Mouse (Mus musculus) stomach, postnatal 0 days (tissue): ENCODE data around the gene Pkd1l2. TPM values are rescaled to one million over a fixed set of nuclear protein-coding genes. Genes with fewer than 3 reads are reported as not detected.

Experiments used
- ATAC-seq: fragments of 200-750 bp; cut with Nextera tagmentation; 2 replicates; pipeline ENCODE4 v1.8.0; 2017; ENCODE audit not compliant: low FRiP score, low TSS enrichment
- DNase-seq: peaks from one replicate; pipeline ENCODE4 v3.0.0-alpha.2; 2016; ENCODE audit warnings: low spot score
- H3K27ac ChIP-seq: fragments of 300-500 bp; sonication (generic); replicated peaks from 2 replicates; pipeline ENCODE4 v1.5.1; 2014; ENCODE audit warnings: mild to moderate bottlenecking, control low read depth
- H3K27me3 ChIP-seq: fragments of 300-500 bp; sonication (generic); 2 replicates; pipeline ENCODE4 v1.6.1; 2014; ENCODE audit warnings: low read length; ENCODE audit not compliant: control insufficient read depth, insufficient read depth
- H3K36me3 ChIP-seq: fragments of 300-500 bp; sonication (generic); 2 replicates; pipeline ENCODE4 v1.6.1; 2014; ENCODE audit warnings: low read length, mixed read lengths; ENCODE audit not compliant: control insufficient read depth, insufficient read depth
- H3K4me1 ChIP-seq: fragments of 300-500 bp; sonication (generic); replicated peaks from 2 replicates; pipeline ENCODE4 v1.6.1; 2014; ENCODE audit warnings: antibody characterized with exemption; ENCODE audit not compliant: control insufficient read depth, insufficient read depth
- H3K4me2 ChIP-seq: fragments of 300-500 bp; sonication (generic); replicated peaks from 2 replicates; pipeline ENCODE4 v1.6.1; 2014; ENCODE audit warnings: low read depth, mild to moderate bottlenecking, control low read depth, moderate library complexity
- H3K4me3 ChIP-seq: fragments of 300-500 bp; sonication (generic); 2 replicates; pipeline ENCODE4 v1.5.1; 2014; ENCODE audit warnings: low read depth, low read length, control low read depth
- H3K9ac ChIP-seq: fragments of 300-500 bp; sonication (generic); 2 replicates; pipeline ENCODE4 v1.6.1; 2014; ENCODE audit warnings: mild to moderate bottlenecking, low read length, control low read depth, mixed read lengths
- H3K9me3 ChIP-seq: fragments of 300-500 bp; sonication (generic); 2 replicates; pipeline ENCODE4 v1.6.1; 2016; ENCODE audit warnings: low read length; ENCODE audit not compliant: control insufficient read depth
- CTCF ChIP-seq: IDR thresholded peaks from 2 replicates; pipeline ENCODE4 v1.5.1; 2016; ENCODE audit warnings: antibody characterized with exemption, low read depth, mild to moderate bottlenecking, moderate library complexity
- EP300 ChIP-seq: optimal IDR thresholded peaks from 2 replicates; pipeline ENCODE3; 2016; ENCODE audit warnings: antibody characterized with exemption
- WGBS: fragments of 180-500 bp; shearing (Covaris S2); extraction: QIAGEN DNeasy Blood & Tissue Kit; methylation state at CpG from one replicate; pipeline ENCODE4 v1.1.7; 2014; 5-methylcytosine and 5-hydroxymethylcytosine counted together
- polyA plus RNA-seq: library from polyadenylated mRNA; unstranded; fragments of >200 nt; fragmentation: Nextera tagmentation; extraction: Ambion mirVana; gene quantifications from 2 replicates; pipeline ENCODE4 v1.2.1, GENCODE M21; 2015

The Pkd1l2 gene
- polyA plus RNA-seq, 1 experiment from 2014 or later, result not detected

DNA sequence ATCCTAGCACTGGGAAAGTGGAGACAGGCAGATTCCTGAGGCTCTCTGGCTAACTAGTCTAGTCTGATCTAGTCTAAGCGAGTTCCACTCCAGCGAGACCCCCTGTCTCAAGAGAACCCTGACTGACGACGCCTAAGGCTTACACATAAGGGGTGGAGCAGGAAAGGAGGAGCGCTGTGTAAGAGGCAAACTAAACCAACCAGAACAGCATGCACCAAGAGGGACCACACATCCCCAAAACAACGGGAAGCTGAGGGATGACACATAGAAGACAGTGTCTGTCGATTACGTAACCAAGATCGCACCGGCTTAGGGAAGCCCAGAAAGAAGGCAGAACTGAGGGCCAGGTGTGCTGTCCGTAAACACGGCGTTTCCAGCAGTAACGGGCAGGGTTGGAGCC is 2.6 kb downstream of the Pkd1l2 start:
- no peaks in the 10 kb centered on the region for H3K27me3 ChIP-seq
- no peak overlapping the region for H3K9ac ChIP-seq
- ATAC-seq (no peak), DNase-seq (no peak)
- no peak overlapping the region for H3K27ac ChIP-seq
- no peaks in the 10 kb centered on the region for H3K4me1 ChIP-seq
- 84% methylated on average over 14 of the region's 14 CpGs for WGBS
- TF ChIP-seq CTCF, result no peak
- no peak for TF ChIP-seq EP300
- no peak overlapping the region for H3K4me2 ChIP-seq
- no peaks in the 10 kb centered on the region for H3K9me3 ChIP-seq
- no peak overlapping the region for H3K4me3 ChIP-seq
- no peaks in the 10 kb centered on the region for H3K36me3 ChIP-seq

DNA sequence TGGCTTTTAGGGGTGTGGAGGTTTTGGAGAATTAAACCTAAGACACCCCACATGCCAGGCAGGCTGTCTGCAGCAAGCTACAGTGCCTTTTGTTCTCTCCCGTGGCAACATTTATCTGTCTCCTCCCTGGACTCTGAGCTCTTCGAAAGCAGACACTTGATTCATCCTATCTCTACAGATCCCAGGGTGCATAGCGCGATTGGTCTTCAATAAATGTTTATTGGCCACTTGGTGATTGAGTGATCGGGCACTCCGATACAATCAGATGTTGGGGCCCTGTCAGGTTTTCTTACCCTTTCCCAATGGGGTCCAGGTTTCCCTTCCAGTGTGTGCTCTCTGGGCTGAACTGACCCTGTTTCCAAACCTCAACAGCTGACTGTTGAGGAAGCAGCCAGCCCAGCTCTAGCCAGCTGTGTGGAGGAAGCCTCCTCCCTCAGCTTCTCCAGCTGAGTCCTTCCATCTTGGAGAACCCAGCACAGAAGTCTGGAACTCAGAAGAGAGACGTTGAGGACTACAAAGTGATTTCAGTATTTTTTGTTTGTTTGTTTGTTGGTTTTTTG is 3.8 kb downstream of the Pkd1l2 start:
- Histone ChIP-seq H3K9me3 (no peaks in the 10 kb centered on the region), H3K27me3 (no peaks in the 10 kb centered on the region), H3K9ac (no peak overlapping the region), H3K4me2 (no peak overlapping the region), H3K27ac (no peak overlapping the region), H3K36me3 (no peaks in the 10 kb centered on the region), H3K4me1 (no peaks in the 10 kb centered on the region), H3K4me3 (no peak overlapping the region)
- 80% methylated on average over 7 of the region's 7 CpGs for WGBS
- DNase-seq (no peak), ATAC-seq (no peak)
- TF ChIP-seq EP300, result no peak
- no peak for TF ChIP-seq CTCF

DNA sequence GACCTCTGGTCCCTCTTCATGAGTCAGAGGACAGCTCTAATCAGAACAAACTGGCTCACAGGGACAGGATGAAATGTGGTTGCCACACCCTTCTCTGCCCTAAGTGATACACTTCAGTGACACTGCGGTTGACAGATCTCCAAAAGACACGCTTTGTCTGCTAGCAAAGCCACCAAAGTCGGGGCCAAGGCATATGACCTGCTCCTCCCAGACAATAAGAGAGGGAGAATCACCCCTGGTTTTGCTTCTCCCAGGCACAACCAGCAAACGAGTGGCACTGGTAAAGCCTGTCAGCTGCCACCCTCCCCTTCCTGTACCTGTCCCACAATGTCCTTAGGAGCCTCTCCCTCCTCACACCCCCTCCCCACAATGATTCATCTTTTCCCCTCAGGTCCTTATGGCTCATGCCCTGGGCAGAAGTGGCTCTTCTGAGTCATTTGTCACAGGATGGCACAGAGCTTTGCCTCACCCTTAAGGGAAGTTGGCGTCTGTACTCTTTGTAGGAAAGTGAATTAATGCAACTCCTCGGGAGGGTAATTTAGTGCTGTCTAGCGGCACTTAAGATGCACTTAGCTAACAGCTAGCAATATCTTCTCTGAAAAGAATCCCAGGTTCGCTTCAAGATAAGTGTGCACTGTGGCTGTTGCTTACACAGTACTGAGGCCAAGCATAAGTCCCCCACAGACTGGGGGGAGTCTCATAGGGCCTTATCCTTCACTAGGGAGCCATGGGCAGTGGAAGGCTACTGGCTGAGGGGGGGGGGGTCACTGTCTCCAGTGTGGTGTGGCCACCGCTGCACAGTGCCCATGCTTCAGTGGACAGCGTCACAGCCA is 7.7 kb downstream of the Pkd1l2 start:
- Histone ChIP-seq H3K36me3 (no peaks in the 10 kb centered on the region), H3K27me3 (no peaks in the 10 kb centered on the region), H3K4me1 (no peaks in the 10 kb centered on the region), H3K9ac (no peak overlapping the region), H3K9me3 (no peaks in the 10 kb centered on the region), H3K4me2 (no peak overlapping the region), H3K27ac (no peak overlapping the region), H3K4me3 (no peak overlapping the region)
- 0 out of 2 replicates have a peak, but pooled peaks have one; percentile 40 for ATAC-seq
- no peak for TF ChIP-seq EP300
- no peak for TF ChIP-seq CTCF
- DNase-seq, result no peak
- WGBS, result 54% methylated on average over 10 of the region's 10 CpGs

DNA sequence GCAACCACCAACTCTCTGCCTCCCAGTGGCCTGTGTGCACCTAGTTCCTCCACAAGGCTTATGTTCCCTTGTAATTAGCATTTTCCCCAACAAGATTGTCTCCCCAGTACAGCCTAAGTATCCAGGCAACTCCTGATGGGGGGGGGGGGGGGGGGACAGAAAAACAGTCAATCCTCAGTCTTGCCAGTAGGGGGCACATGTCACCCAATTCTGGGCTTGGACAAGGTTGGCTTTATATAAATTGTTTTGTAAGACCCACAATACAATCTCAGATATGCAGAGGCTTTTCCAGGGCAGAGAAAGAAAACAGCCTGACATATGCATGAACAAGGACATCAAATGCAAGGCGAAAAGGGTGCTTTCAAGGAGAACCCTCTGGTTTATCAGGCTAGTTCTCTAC is 12.5 kb downstream of the Pkd1l2 start:
- DNase-seq (peak; percentile 50), ATAC-seq (0 out of 2 replicates have a peak, but pooled peaks have one; percentile 22)
- WGBS, result 82% methylated on average over 1 of the region's 1 CpGs
- H3K4me2 ChIP-seq, result no peak overlapping the region
- H3K36me3 ChIP-seq, result no peaks in the 10 kb centered on the region
- no peaks in the 10 kb centered on the region for H3K4me1 ChIP-seq
- H3K27ac ChIP-seq, result no peak overlapping the region
- no peak overlapping the region for H3K4me3 ChIP-seq
- H3K9me3 ChIP-seq, result no peaks in the 10 kb centered on the region
- no peak overlapping the region for H3K9ac ChIP-seq
- no peaks in the 10 kb centered on the region for H3K27me3 ChIP-seq
- no peak for TF ChIP-seq EP300
- peak; percentile 76 for TF ChIP-seq CTCF

DNA sequence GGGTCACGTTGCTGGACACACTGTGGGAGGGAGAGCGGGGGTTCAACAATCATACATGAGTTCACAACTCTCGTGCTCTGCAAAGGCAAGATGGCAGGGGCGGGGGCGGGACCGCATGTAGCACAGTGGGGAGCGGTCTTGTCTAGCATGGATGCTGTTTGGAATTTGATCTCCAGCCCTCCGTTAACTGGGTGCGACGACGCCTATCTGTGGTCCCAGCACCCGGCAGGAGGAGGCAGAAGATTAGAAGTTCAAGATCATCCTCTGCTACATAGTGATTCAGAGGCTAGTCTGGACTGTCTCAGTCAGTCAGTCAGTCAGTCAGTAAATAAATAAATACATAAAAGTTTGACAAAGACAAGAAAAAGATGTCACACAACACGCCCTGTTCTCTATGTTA is 14.0 kb downstream of the Pkd1l2 start:
- Histone ChIP-seq H3K9ac (no peak overlapping the region), H3K27ac (no peak overlapping the region), H3K9me3 (no peaks in the 10 kb centered on the region), H3K4me1 (no peaks in the 10 kb centered on the region), H3K36me3 (no peaks in the 10 kb centered on the region), H3K27me3 (no peaks in the 10 kb centered on the region), H3K4me2 (no peak overlapping the region), H3K4me3 (no peak overlapping the region)
- DNase-seq (no peak), ATAC-seq (no peak)
- 71% methylated on average over 13 of the region's 13 CpGs for WGBS
- TF ChIP-seq EP300, result no peak
- TF ChIP-seq CTCF, result no peak

DNA sequence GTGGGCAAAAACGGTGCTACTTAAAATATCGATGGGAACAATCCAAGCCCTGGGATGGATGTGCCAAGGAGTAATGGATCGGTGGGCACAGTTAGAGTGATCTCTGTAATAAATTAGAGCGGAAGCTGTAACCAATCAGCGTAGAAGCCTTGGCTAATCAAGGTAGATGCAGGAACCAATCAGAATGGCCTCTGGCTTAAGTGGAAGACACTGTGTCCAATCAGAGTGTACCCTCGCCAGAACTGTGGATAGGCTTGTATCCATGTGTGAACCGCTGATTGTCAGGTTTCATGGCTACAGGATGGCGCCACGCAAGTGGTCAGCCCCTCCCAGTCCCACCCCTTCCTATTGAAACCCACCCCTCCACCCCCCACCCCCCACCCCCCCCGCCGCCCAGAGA is 14.9 kb downstream of the Pkd1l2 start:
- H3K9ac ChIP-seq, result no peak overlapping the region
- WGBS, result 80% methylated on average over 11 of the region's 11 CpGs

More for the DNA sequence above, 14.9 kb downstream of the Pkd1l2 start:
- H3K4me1 ChIP-seq, result no peaks in the 10 kb centered on the region
- DNase-seq, result no peak
- ATAC-seq, result no peak
- no peaks in the 10 kb centered on the region for H3K27me3 ChIP-seq
- no peak overlapping the region for H3K4me3 ChIP-seq
- no peaks in the 10 kb centered on the region for H3K36me3 ChIP-seq
- H3K4me2 ChIP-seq, result no peak overlapping the region
- no peak for TF ChIP-seq CTCF
- no peak for TF ChIP-seq EP300
- no peaks in the 10 kb centered on the region for H3K9me3 ChIP-seq
- no peak overlapping the region for H3K27ac ChIP-seq
